Mouse (Mus musculus): Measurements from ENCODE around the gene Chd9. TPM values are rescaled to one million over a fixed set of nuclear protein-coding genes. Genes with fewer than 3 reads are reported as not detected.
A peak's percentile ranks its signal among the peaks of the same experiment; 100 is the strongest.

Gene Chd9
- polyA plus RNA-seq, 1 experiment, result 68.2 TPM

- no peak for DNase-seq (ENCODE audit: low read depth in 1 of 2, low spot score in 2 of 2)
- H3K27me3 ChIP-seq (ENCODE audit: control insufficient read depth, insufficient read depth, low read length), result no peaks in the 10 kb centered on the region
- H3K27ac ChIP-seq (ENCODE audit: insufficient read depth, low read length), result no peak overlapping the region
- no peak for TF ChIP-seq CTCF (IDR thresholded peaks at IDR 0.05; ENCODE audit: extremely low read depth, insufficient read depth, insufficient read length, insufficient replicate concordance)
- no peak for TF ChIP-seq POLR2A (IDR thresholded peaks at IDR 0.05; ENCODE audit: low read depth, low read length)
- no peaks in the 10 kb centered on the region for H3K36me3 ChIP-seq (ENCODE audit: control insufficient read depth, insufficient read depth, low read length)
- WGBS, result 45% methylated on average over 9 of the region's 9 CpGs
- no peak overlapping the region for H3K4me3 ChIP-seq (ENCODE audit: extremely low read depth, insufficient read depth, insufficient read length)
- H3K4me1 ChIP-seq (ENCODE audit: control insufficient read depth, insufficient read depth, insufficient read length), result no peaks in the 10 kb centered on the region; the same call in 1 of the 2 replicates
These were observed 137.5 kb downstream of the Chd9 start for GRCm38 (mm10) chr8:90965467-90966170.

- TF ChIP-seq POLR2A (IDR thresholded peaks at IDR 0.05; ENCODE audit: low read depth, low read length) (no peak), CTCF (IDR thresholded peaks at IDR 0.05; ENCODE audit: extremely low read depth, insufficient read depth, insufficient read length, insufficient replicate concordance) (no peak)
- 97% methylated on average over 4 of the region's 4 CpGs for WGBS
- Histone ChIP-seq H3K27me3 (ENCODE audit: control insufficient read depth, insufficient read depth, low read length) (no peaks in the 10 kb centered on the region), H3K4me3 (ENCODE audit: extremely low read depth, insufficient read depth, insufficient read length) (no peak overlapping the region), H3K36me3 (ENCODE audit: control insufficient read depth, insufficient read depth, low read length) (no peaks in the 10 kb centered on the region), H3K27ac (ENCODE audit: insufficient read depth, low read length) (no peak overlapping the region), H3K4me1 (ENCODE audit: control insufficient read depth, insufficient read depth, insufficient read length) (no peaks in the 10 kb centered on the region)
- DNase-seq (ENCODE audit: low read depth in 1 of 2, low spot score in 2 of 2), result no peak
These were observed 140.2 kb downstream of the Chd9 start for GRCm38 (mm10) chr8:90968307-90968706.

- peaks cover 13% of the 10 kb centered on the region for H3K36me3 ChIP-seq (ENCODE audit: control insufficient read depth, insufficient read depth, low read length)
- 0 out of 2 replicates have a peak overlapping the region, but pooled peaks have one; percentile 21 for H3K4me3 ChIP-seq (ENCODE audit: extremely low read depth, insufficient read depth, insufficient read length)
- H3K4me1 ChIP-seq (ENCODE audit: control insufficient read depth, insufficient read depth, insufficient read length), result no peaks in the 10 kb centered on the region
- peak overlapping the region; percentile 75 for H3K27ac ChIP-seq (ENCODE audit: insufficient read depth, low read length)
- peak; percentile 19 to 54 for DNase-seq (ENCODE audit: low read depth in 1 of 2, low spot score in 2 of 2)
- WGBS, result 19% methylated on average over 8 of the region's 8 CpGs
- H3K27me3 ChIP-seq (ENCODE audit: control insufficient read depth, insufficient read depth, low read length), result no peaks in the 10 kb centered on the region
- TF ChIP-seq POLR2A (IDR thresholded peaks at IDR 0.05; ENCODE audit: low read depth, low read length) (no peak), CTCF (IDR thresholded peaks at IDR 0.05; ENCODE audit: extremely low read depth, insufficient read depth, insufficient read length, insufficient replicate concordance) (no peak)
These were observed 148.8 kb downstream of the Chd9 start for GRCm38 (mm10) chr8:90976960-90977371.

- peaks cover 15% of the 10 kb centered on the region for H3K36me3 ChIP-seq (ENCODE audit: control insufficient read depth, insufficient read depth, low read length)
- no peak overlapping the region for H3K27ac ChIP-seq (ENCODE audit: insufficient read depth, low read length)
- no peak for TF ChIP-seq POLR2A (IDR thresholded peaks at IDR 0.05; ENCODE audit: low read depth, low read length)
- no peak for TF ChIP-seq CTCF (IDR thresholded peaks at IDR 0.05; ENCODE audit: extremely low read depth, insufficient read depth, insufficient read length, insufficient replicate concordance)
- 90% methylated on average over 3 of the region's 3 CpGs for WGBS
- H3K27me3 ChIP-seq (ENCODE audit: control insufficient read depth, insufficient read depth, low read length), result no peaks in the 10 kb centered on the region
- no peak overlapping the region for H3K4me3 ChIP-seq (ENCODE audit: extremely low read depth, insufficient read depth, insufficient read length)
- H3K4me1 ChIP-seq (ENCODE audit: control insufficient read depth, insufficient read depth, insufficient read length), result no peaks in the 10 kb centered on the region
- no peak for DNase-seq (ENCODE audit: low read depth in 1 of 2, low spot score in 2 of 2)
These were observed 150.6 kb downstream of the Chd9 start for GRCm38 (mm10) chr8:90978720-90979119.

- Histone ChIP-seq H3K27me3 (ENCODE audit: control insufficient read depth, insufficient read depth, low read length) (no peaks in the 10 kb centered on the region), H3K27ac (ENCODE audit: insufficient read depth, low read length) (no peak overlapping the region), H3K4me1 (ENCODE audit: control insufficient read depth, insufficient read depth, insufficient read length) (no peaks in the 10 kb centered on the region), H3K36me3 (ENCODE audit: control insufficient read depth, insufficient read depth, low read length) (peaks cover 18% of the 10 kb centered on the region), H3K4me3 (ENCODE audit: extremely low read depth, insufficient read depth, insufficient read length) (no peak overlapping the region)
- no peak for TF ChIP-seq POLR2A (IDR thresholded peaks at IDR 0.05; ENCODE audit: low read depth, low read length)
- no peak for TF ChIP-seq CTCF (IDR thresholded peaks at IDR 0.05; ENCODE audit: extremely low read depth, insufficient read depth, insufficient read length, insufficient replicate concordance)
- no peak for DNase-seq (ENCODE audit: low read depth in 1 of 2, low spot score in 2 of 2)
- 92% methylated on average over 5 of the region's 5 CpGs for WGBS
These were observed 151.1 kb downstream of the Chd9 start for GRCm38 (mm10) chr8:90979295-90979694.

- no peak for DNase-seq (ENCODE audit: low read depth in 1 of 2, low spot score in 2 of 2)
- no peaks in the 10 kb centered on the region for H3K4me1 ChIP-seq (ENCODE audit: control insufficient read depth, insufficient read depth, insufficient read length)
- no peak overlapping the region for H3K4me3 ChIP-seq (ENCODE audit: extremely low read depth, insufficient read depth, insufficient read length)
- H3K27me3 ChIP-seq (ENCODE audit: control insufficient read depth, insufficient read depth, low read length), result no peaks in the 10 kb centered on the region
- peaks cover 27% of the 10 kb centered on the region for H3K36me3 ChIP-seq (ENCODE audit: control insufficient read depth, insufficient read depth, low read length)
- TF ChIP-seq CTCF (IDR thresholded peaks at IDR 0.05; ENCODE audit: extremely low read depth, insufficient read depth, insufficient read length, insufficient replicate concordance), result no peak
- TF ChIP-seq POLR2A (IDR thresholded peaks at IDR 0.05; ENCODE audit: low read depth, low read length), result no peak
- 86% methylated on average over 3 of the region's 3 CpGs for WGBS
- H3K27ac ChIP-seq (ENCODE audit: insufficient read depth, low read length), result no peak overlapping the region
These were observed 153.9 kb downstream of the Chd9 start for GRCm38 (mm10) chr8:90982087-90982486.

- Histone ChIP-seq H3K27ac (ENCODE audit: insufficient read depth, low read length) (no peak overlapping the region), H3K4me1 (ENCODE audit: control insufficient read depth, insufficient read depth, insufficient read length) (no peaks in the 10 kb centered on the region), H3K27me3 (ENCODE audit: control insufficient read depth, insufficient read depth, low read length) (no peaks in the 10 kb centered on the region), H3K4me3 (ENCODE audit: extremely low read depth, insufficient read depth, insufficient read length) (no peak overlapping the region), H3K36me3 (ENCODE audit: control insufficient read depth, insufficient read depth, low read length) (peaks cover 31% of the 10 kb centered on the region)
- no peak for TF ChIP-seq POLR2A (IDR thresholded peaks at IDR 0.05; ENCODE audit: low read depth, low read length)
- peak; percentile 65; the same call in 1 of the 2 replicates for TF ChIP-seq CTCF (IDR thresholded peaks at IDR 0.05; ENCODE audit: extremely low read depth, insufficient read depth, insufficient read length, insufficient replicate concordance)
- peak; percentile 40 to 61 for DNase-seq (ENCODE audit: low read depth in 1 of 2, low spot score in 2 of 2)
- WGBS, result 8% methylated on average over 2 of the region's 2 CpGs
These were observed 191.6 kb downstream of the Chd9 start for GRCm38 (mm10) chr8:91019726-91020125.

Measured in spleen, adult 2 months (tissue).